Mouse (Mus musculus) midbrain, embryonic 11.5 days (tissue): ENCODE measurements around the gene Lix1. TPM values are rescaled to one million over a fixed set of nuclear protein-coding genes. Genes with fewer than 3 reads are reported as not detected.

Source experiments
- ATAC-seq: fragments of 200-750 bp; cut with Nextera tagmentation; 2 replicates; pipeline ENCODE4 v1.8.0; 2017; ENCODE audit warnings: moderate TSS enrichment, moderate library complexity; ENCODE audit not compliant: low FRiP score
- DNase-seq: peaks from one replicate; pipeline ENCODE4 v3.0.0; 2015; ENCODE audit warnings: low spot score; ENCODE audit errors: missing footprints
- H3K27ac ChIP-seq: fragments of 300-500 bp; sonication (generic); 2 replicates; pipeline ENCODE4 v1.5.1; 2014; ENCODE audit warnings: low read depth, low read length
- H3K27me3 ChIP-seq: fragments of 300-500 bp; sonication (generic); 2 replicates; pipeline ENCODE4 v1.6.1; 2014; ENCODE audit warnings: mild to moderate bottlenecking, low read length, moderate library complexity, mixed read lengths; ENCODE audit not compliant: control insufficient read depth, insufficient read depth
- H3K36me3 ChIP-seq: fragments of 300-500 bp; sonication (generic); 2 replicates; pipeline ENCODE4 v1.6.1; 2014; ENCODE audit warnings: mild to moderate bottlenecking, low read length, moderate library complexity, mixed read lengths; ENCODE audit not compliant: control insufficient read depth, insufficient read depth
- H3K4me1 ChIP-seq: fragments of 300-500 bp; sonication (generic); 2 replicates; pipeline ENCODE4 v1.6.1; 2014; ENCODE audit warnings: low read length; ENCODE audit not compliant: control insufficient read depth, insufficient read depth
- H3K4me2 ChIP-seq: fragments of 300-500 bp; sonication (generic); 2 replicates; pipeline ENCODE4 v1.6.1; 2014; ENCODE audit warnings: mild to moderate bottlenecking, moderate library complexity
- H3K4me3 ChIP-seq: fragments of 300-500 bp; sonication (generic); 2 replicates; pipeline ENCODE4 v1.5.1; 2014; ENCODE audit warnings: low read depth, low read length
- H3K9ac ChIP-seq: fragments of 300-500 bp; sonication (generic); 2 replicates; pipeline ENCODE4 v1.6.1; 2014; ENCODE audit warnings: low read length
- H3K9me3 ChIP-seq: fragments of 300-500 bp; sonication (generic); 2 replicates; pipeline ENCODE4 v1.6.1; 2016; ENCODE audit warnings: low read length; ENCODE audit not compliant: control insufficient read depth
- WGBS: fragments of 180-500 bp; shearing (Covaris S2); extraction: QIAGEN DNeasy Blood & Tissue Kit; methylation state at CpG from one replicate; pipeline ENCODE4 v1.1.7; 2014; 5-methylcytosine and 5-hydroxymethylcytosine counted together
- polyA plus RNA-seq: library from polyadenylated mRNA; unstranded; fragments of >200 nt; fragmentation: Nextera tagmentation; extraction: Ambion mirVana; gene quantifications from 2 replicates; pipeline ENCODE4 v1.2.1, GENCODE M21; 2014

Lix1 gene
- 46.9 and 54.6 TPM in 2 replicates for polyA plus RNA-seq

GRCm38 (mm10) chr17:17402222-17403004, at the start of gene Lix1:
Gene Lix1 (plus strand): TSS chr17:17402672.
- Histone ChIP-seq H3K27ac (peak within 1 kb of the TSS; percentile 17; the same call in 1 of the 2 replicates), H3K4me3 (peak within 1 kb of the TSS; percentile 38), H3K9ac (peak within 1 kb of the TSS; percentile 44), H3K27me3 (no peaks in the 10 kb centered on the region; the same call in 1 of the 2 replicates), H3K9me3 (no peaks in the 10 kb centered on the region), H3K36me3 (no peaks in the 10 kb centered on the region), H3K4me1 (peaks cover 10% of the 10 kb centered on the region), H3K4me2 (peak within 1 kb of the TSS; percentile 49)
- DNase-seq (peak; percentile 96), ATAC-seq (peak; percentile 98)
- WGBS = 27% methylated on average over 6 of the region's 6 CpGs

GRCm38 (mm10) chr17:17373550-17373917, 28.9 kb upstream of the Lix1 start:
- peak overlapping the region; percentile 55 for H3K4me3 ChIP-seq
- peak overlapping the region; percentile 78 for H3K9ac ChIP-seq
- ATAC-seq = no peak
- no peaks in the 10 kb centered on the region for H3K27me3 ChIP-seq
- H3K4me1 ChIP-seq = peaks cover 8% of the 10 kb centered on the region; the same call in 1 of the 2 replicates
- peak overlapping the region; percentile 59 for H3K4me2 ChIP-seq
- no peak for DNase-seq
- no peaks in the 10 kb centered on the region for H3K36me3 ChIP-seq
- H3K27ac ChIP-seq = peak overlapping the region; percentile 63
- 8% methylated on average over 6 of the region's 6 CpGs for WGBS
- H3K9me3 ChIP-seq = no peaks in the 10 kb centered on the region

- Histone ChIP-seq H3K36me3 (no peaks in the 10 kb centered on the region), H3K4me2 (peak within 1 kb of the TSS; percentile 59), H3K9ac (peak within 1 kb of the TSS; percentile 78), H3K9me3 (no peaks in the 10 kb centered on the region), H3K27me3 (no peaks in the 10 kb centered on the region), H3K27ac (peak within 1 kb of the TSS; percentile 63), H3K4me1 (peaks cover 8% of the 10 kb centered on the region; the same call in 1 of the 2 replicates), H3K4me3 (peak within 1 kb of the TSS; percentile 55)
- under 1% methylated on average over 48 of the region's 48 CpGs for WGBS
- peak; percentile 100 for DNase-seq
- peak; percentile 98 for ATAC-seq
Observed at GRCm38 (mm10) chr17:17373918-17374910, 28.3 kb upstream of the Lix1 start, which contains the start of gene Riok2. Gene Riok2 (plus strand): TSS chr17:17374309.

GRCm38 (mm10) chr17:17375581-17375980, 26.9 kb upstream of the Lix1 start:
- Histone ChIP-seq H3K36me3 (no peaks in the 10 kb centered on the region; the same call in 1 of the 2 replicates), H3K4me2 (peak overlapping the region; percentile 59; the same call in 1 of the 2 replicates), H3K9me3 (no peaks in the 10 kb centered on the region), H3K4me3 (no peak overlapping the region), H3K9ac (no peak overlapping the region), H3K27ac (no peak overlapping the region), H3K27me3 (no peaks in the 10 kb centered on the region), H3K4me1 (peaks cover 8% of the 10 kb centered on the region; the same call in 1 of the 2 replicates)
- ATAC-seq (no peak), DNase-seq (no peak)
- WGBS = 91% methylated on average over 3 of the region's 3 CpGs

GRCm38 (mm10) chr17:17383703-17384102, 18.8 kb upstream of the Lix1 start:
- H3K4me3 ChIP-seq = no peak overlapping the region
- 94% methylated on average over 4 of the region's 4 CpGs for WGBS
- H3K36me3 ChIP-seq = peaks cover 18% of the 10 kb centered on the region
- no peak overlapping the region for H3K27ac ChIP-seq
- H3K4me1 ChIP-seq = no peaks in the 10 kb centered on the region
- DNase-seq = no peak
- no peaks in the 10 kb centered on the region for H3K27me3 ChIP-seq
- H3K9ac ChIP-seq = no peak overlapping the region
- no peaks in the 10 kb centered on the region for H3K9me3 ChIP-seq
- ATAC-seq = no peak
- H3K4me2 ChIP-seq = no peak overlapping the region

GRCm38 (mm10) chr17:17384502-17384901, 18.0 kb upstream of the Lix1 start:
- Histone ChIP-seq H3K4me1 (no peaks in the 10 kb centered on the region), H3K4me2 (no peak overlapping the region), H3K9ac (no peak overlapping the region), H3K4me3 (no peak overlapping the region), H3K27ac (no peak overlapping the region), H3K9me3 (no peaks in the 10 kb centered on the region), H3K36me3 (peaks cover 18% of the 10 kb centered on the region), H3K27me3 (no peaks in the 10 kb centered on the region)
- WGBS = 92% methylated on average over 3 of the region's 3 CpGs
- no peak for ATAC-seq
- no peak for DNase-seq

- Histone ChIP-seq H3K36me3 (peaks cover 17% of the 10 kb centered on the region), H3K4me3 (no peak overlapping the region), H3K4me1 (no peaks in the 10 kb centered on the region), H3K4me2 (no peak overlapping the region), H3K9me3 (no peaks in the 10 kb centered on the region), H3K27me3 (no peaks in the 10 kb centered on the region), H3K27ac (no peak overlapping the region), H3K9ac (no peak overlapping the region)
- 81% methylated on average over 2 of the region's 2 CpGs for WGBS
- DNase-seq = no peak
- ATAC-seq = no peak
Observed at GRCm38 (mm10) chr17:17386117-17386516, 16.4 kb upstream of the Lix1 start.

- peaks cover 8% of the 10 kb centered on the region; the same call in 1 of the 2 replicates for H3K36me3 ChIP-seq
- H3K9me3 ChIP-seq = no peaks in the 10 kb centered on the region
- H3K27me3 ChIP-seq = no peaks in the 10 kb centered on the region
- WGBS = 94% methylated on average over 4 of the region's 4 CpGs
- no peak overlapping the region for H3K4me2 ChIP-seq
- no peak overlapping the region for H3K4me3 ChIP-seq
- H3K27ac ChIP-seq = no peak overlapping the region
- H3K9ac ChIP-seq = no peak overlapping the region
- peak; percentile 60 for DNase-seq
- H3K4me1 ChIP-seq = no peaks in the 10 kb centered on the region
- ATAC-seq = no peak
Observed at GRCm38 (mm10) chr17:17391823-17392222, 10.6 kb upstream of the Lix1 start.
